Mouse (Mus musculus) liver, embryonic 14.5 days (tissue): ENCODE measurements at regions not wholly inside any gene's neighbourhood (a gene's known extent, or its start where the extent isn't known, plus 50 kb on each side); places are given as distances from the start of the nearest gene placed in this dataset.

Experiments used
- ATAC-seq: fragments of 200-750 bp; cut with Nextera tagmentation; 2 replicates; pipeline ENCODE4 v1.8.0; 2017; ENCODE audit warnings: moderate number of reproducible peaks, mild to moderate bottlenecking, moderate library complexity; ENCODE audit not compliant: insufficient read depth
- DNase-seq, 3 experiments: peaks; one replicate each; pipeline ENCODE4 v3.0.0-alpha.2; 2012 to 2013; ENCODE audit warnings: low read depth in 3 of 3, low spot score in 3 of 3
- H3K27ac ChIP-seq: fragments of 300-500 bp; sonication (generic); 2 replicates; pipeline ENCODE4 v1.5.1; 2014; ENCODE audit warnings: moderate library complexity, mild to moderate bottlenecking, control low read depth, inconsistent platforms
- H3K27me3 ChIP-seq: fragments of 300-500 bp; sonication (generic); 2 replicates; pipeline ENCODE4 v1.6.1; 2014; ENCODE audit warnings: mild to moderate bottlenecking, low read length, moderate library complexity; ENCODE audit not compliant: control insufficient read depth, insufficient read depth
- H3K36me3 ChIP-seq: fragments of 300-500 bp; sonication (generic); replicated peaks from 2 replicates; pipeline ENCODE4 v1.6.1; 2014; ENCODE audit warnings: low read depth; ENCODE audit not compliant: control insufficient read depth, insufficient read depth
- H3K4me1 ChIP-seq, 2 experiments: fragments of 200-500 bp in 1 of 2; fragments of 300-500 bp in 1 of 2; sonication (generic) in 1 of 2; replicated peaks; 2 replicates each; pipeline ENCODE4 v1.6.1; 2012 to 2014; ENCODE audit warnings: antibody characterized with exemption in 1 of 2, inconsistent platforms in 1 of 2, low read length in 1 of 2; ENCODE audit not compliant: control insufficient read depth in 2 of 2, insufficient read depth in 2 of 2
- H3K4me2 ChIP-seq: fragments of 300-500 bp; sonication (generic); 2 replicates; pipeline ENCODE4 v1.6.1; 2014; ENCODE audit warnings: low read depth, mild to moderate bottlenecking, control low read depth, moderate library complexity
- H3K4me3 ChIP-seq, 2 experiments: fragments of 200-500 bp in 1 of 2; fragments of 300-500 bp in 1 of 2; sonication (generic) in 1 of 2; 2 replicates each; pipeline ENCODE4 v1.5.1; 2012 to 2014; ENCODE audit warnings: low read depth in 2 of 2, low read length in 2 of 2, mild to moderate bottlenecking in 2 of 2, control low read depth in 1 of 2, inconsistent platforms in 1 of 2, moderate library complexity in 1 of 2; ENCODE audit not compliant: insufficient read depth in 1 of 2
- H3K9ac ChIP-seq: fragments of 300-500 bp; sonication (generic); replicated peaks from 2 replicates; pipeline ENCODE4 v1.6.1; 2014; ENCODE audit warnings: mild to moderate bottlenecking, control low read depth, moderate library complexity
- H3K9me3 ChIP-seq: fragments of 300-500 bp; sonication (generic); 2 replicates; pipeline ENCODE4 v1.6.1; 2016; ENCODE audit warnings: low read length, mixed read lengths; ENCODE audit not compliant: control insufficient read depth
- CTCF ChIP-seq: IDR thresholded peaks from 2 replicates; pipeline ENCODE4 v1.5.1; 2016; ENCODE audit warnings: antibody characterized with exemption, low read depth, control low read depth
- EP300 ChIP-seq: IDR thresholded peaks from 2 replicates; pipeline ENCODE4 v1.6.1; 2016; ENCODE audit warnings: antibody characterized with exemption, low read depth
- WGBS: fragments of 180-500 bp; shearing (Covaris S2); extraction: QIAGEN DNeasy Blood & Tissue Kit; methylation state at CpG from one replicate; pipeline ENCODE4 v1.1.7; 2014; ENCODE audit not compliant: insufficient replicate concordance; 5-methylcytosine and 5-hydroxymethylcytosine counted together

DNA sequence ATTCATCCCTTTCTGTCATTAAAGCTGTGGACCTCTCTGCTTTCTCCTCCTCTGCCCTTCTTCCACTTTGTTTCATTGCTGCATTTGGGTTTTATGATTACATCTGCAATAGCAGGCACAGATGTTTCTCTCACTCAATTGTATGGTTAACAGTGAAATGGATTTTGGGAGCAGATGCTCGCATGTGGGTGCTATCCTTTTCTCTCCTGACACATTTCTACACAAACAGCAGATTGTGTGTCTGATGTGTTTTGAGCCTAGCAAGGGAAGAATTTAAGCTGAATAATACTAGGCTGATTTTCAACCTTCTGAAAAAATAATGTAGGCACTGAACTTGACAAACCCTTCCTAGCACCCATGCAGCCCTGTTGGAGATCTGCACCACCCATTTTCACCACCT lies 56.9 kb upstream of the Ldoc1 start:
- Histone ChIP-seq H3K4me1 (no peaks in the 10 kb centered on the region), H3K27me3 (no peaks in the 10 kb centered on the region), H3K4me2 (no peak overlapping the region), H3K9me3 (no peaks in the 10 kb centered on the region), H3K9ac (no peak overlapping the region), H3K36me3 (no peaks in the 10 kb centered on the region), H3K4me3 (no peak overlapping the region), H3K27ac (no peak overlapping the region)
- no peak for ATAC-seq
- WGBS = 50% methylated on average over 1 of the region's 1 CpGs
- no peak for DNase-seq
- no peak for TF ChIP-seq CTCF
- TF ChIP-seq EP300 = no peak

DNA sequence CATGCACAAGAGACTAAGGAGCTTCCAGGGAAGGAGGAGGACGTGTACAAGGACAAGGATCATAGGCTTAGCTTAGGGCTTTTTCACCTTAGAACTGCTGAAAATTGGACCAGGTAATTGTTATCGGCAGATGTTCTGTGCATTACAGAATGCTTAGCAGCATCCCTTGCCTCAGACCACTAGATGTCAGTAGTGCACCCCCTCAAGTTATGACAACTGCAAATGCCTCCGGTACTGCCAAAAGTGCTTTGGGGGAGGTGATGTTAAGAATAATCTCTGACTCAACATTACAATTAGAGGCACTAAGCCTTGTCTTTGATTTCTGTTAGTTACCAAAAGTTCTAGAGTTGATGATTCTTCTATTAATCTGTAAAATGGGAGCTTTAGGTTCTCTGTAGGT lies 56.2 kb upstream of the Ldoc1 start:
- DNase-seq = no peak

More for the DNA sequence above, 56.2 kb upstream of the Ldoc1 start:
- no peaks in the 10 kb centered on the region for H3K36me3 ChIP-seq
- ATAC-seq = no peak
- WGBS = 26% methylated on average over 3 of the region's 3 CpGs
- no peaks in the 10 kb centered on the region for H3K9me3 ChIP-seq
- H3K4me1 ChIP-seq = no peaks in the 10 kb centered on the region
- H3K27me3 ChIP-seq = no peaks in the 10 kb centered on the region
- H3K27ac ChIP-seq = no peak overlapping the region
- no peak overlapping the region for H3K4me2 ChIP-seq
- H3K4me3 ChIP-seq = no peak overlapping the region
- TF ChIP-seq CTCF = peak; percentile 29; the same call in 1 of the 2 replicates
- no peak for TF ChIP-seq EP300
- H3K9ac ChIP-seq = no peak overlapping the region
